Mouse (Mus musculus) ovary, postnatal 36 days (tissue): ENCODE measurements around the gene Bpnt1.

Experiments used
- DNase-seq: peaks from one replicate; pipeline ENCODE4 v3.0.0; 2022; ENCODE audit warnings: low spot score, mixed read lengths

Gene Bpnt1

DNA sequence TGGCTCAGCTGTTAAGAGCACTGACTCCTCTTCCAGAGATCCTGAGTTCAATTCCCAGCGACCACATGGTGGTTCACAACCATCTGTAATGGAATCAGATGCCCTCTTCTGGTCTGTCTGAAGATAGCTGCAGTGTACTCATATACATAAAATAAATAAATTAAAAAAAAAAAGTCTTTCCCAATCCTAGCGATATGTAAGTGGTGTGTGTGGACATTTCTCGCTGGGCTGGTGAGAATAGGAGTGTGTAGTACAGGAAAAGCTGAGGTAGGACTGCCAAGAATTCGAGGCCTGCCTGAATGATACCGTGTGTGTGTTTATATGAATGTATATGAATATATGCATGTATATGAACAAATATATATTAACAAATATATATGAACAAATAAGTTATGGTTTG, 585 bp upstream of the Bpnt1 start:
- DNase-seq: no peak

GRCm38 (mm10) chr1:185333651-185334050, 1.7 kb downstream of the Bpnt1 start:
- no peak for DNase-seq

DNA sequence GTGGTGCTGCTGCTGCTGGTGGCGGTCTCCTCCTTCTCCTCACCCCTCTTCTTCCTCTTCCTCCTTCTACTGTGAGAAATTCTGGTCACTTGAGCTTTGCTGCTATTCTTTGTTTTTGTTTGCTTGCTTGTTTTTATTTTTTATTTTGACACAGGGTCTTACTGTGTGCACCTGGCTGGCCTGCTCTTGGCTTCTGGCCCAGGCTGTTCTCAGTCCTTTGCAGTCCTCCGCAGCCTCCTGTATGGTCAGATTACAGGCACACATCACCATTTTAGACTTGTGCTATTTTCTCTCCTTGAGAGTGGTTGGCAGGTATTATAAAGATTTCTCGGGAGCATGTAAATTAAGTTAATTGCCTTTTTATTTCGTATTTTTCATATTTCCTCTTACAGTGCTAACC, 2.2 kb downstream of the Bpnt1 start:
- DNase-seq: no peak

DNA sequence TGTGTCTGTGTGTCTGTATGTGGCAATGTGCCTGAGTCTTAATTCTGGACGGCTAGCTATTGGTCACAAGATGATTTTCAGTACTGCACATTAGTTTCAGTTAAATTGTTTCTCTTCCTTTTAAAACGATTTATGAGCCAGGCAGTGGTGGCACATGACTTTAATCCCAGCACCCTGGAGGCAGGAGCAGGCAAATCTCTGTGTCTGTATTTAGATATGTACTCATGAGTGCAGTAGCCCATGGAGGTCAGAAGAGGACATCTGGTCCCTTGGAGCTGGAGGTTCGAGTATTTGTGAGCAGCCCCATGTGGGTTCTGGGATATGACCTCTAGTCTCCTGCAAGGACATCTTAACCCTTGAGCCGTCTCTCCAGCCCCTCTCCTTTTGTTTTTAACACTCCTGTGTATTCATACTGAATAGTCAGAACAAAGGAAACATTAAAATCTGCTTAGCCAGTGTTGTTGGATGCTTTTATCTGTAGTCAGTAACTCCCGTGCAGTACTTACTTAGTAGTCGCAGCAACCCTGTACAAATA, 3.3 kb downstream of the Bpnt1 start:
- DNase-seq: no peak

DNA sequence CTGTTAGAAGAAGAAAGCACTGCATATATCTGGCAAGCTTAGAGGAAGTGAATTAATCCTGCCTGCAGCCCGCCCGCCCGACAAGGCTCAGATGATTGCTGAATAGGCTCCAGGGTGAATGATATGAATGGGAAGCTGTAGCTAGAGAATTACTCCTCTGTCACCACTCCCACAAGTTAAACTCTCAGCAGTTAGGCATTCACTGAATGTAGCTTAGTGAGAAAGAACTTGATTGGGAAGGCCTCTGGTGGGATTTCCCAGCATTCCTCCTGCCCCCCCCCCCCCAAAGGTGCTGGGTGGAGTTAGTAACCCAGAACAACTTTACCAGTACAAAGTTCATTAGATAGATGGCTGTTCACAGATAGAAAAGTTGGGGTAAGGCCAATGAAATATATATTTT, 4.6 kb downstream of the Bpnt1 start:
- DNase-seq: no peak

DNA sequence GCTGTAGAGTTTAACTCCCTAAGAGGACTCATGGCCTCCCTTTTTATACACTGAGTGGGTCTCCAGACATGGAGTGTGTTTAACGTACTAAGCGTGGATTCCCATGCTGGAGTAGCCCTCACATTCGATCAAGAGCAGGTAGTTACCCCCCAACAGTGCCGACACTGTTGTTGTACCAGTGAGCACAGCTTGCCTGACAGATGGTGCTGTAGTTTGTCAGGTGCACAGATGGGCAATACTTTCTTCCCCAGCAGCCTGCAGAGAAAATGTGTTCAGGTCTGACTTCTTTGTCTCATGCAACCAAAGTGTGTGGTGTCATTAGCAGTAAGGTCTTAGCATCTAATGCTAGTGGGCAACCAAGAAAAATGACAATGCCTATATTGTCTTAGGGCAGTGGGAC, 10.5 kb downstream of the Bpnt1 start:
- DNase-seq: no peak

DNA sequence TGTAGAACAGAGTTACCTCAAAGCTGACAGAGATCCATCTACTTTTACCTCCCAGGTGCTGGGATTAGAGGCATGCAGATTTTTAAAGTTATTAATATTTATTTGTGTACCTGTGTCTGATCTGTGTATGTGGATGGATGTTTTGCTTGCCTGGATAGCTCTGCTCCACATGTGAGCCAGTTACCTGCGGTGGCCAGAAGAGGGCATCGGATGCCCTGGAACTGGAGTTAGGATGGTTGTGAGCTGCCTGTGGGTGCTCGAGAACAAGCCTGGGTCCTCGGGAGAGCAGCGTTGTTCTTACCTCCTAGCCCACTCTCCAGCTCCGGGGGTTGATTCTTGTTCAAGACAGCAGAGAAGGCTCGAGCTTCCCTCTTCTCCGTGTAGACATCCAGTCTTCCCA, 11.5 kb downstream of the Bpnt1 start:
- DNase-seq: no peak

DNA sequence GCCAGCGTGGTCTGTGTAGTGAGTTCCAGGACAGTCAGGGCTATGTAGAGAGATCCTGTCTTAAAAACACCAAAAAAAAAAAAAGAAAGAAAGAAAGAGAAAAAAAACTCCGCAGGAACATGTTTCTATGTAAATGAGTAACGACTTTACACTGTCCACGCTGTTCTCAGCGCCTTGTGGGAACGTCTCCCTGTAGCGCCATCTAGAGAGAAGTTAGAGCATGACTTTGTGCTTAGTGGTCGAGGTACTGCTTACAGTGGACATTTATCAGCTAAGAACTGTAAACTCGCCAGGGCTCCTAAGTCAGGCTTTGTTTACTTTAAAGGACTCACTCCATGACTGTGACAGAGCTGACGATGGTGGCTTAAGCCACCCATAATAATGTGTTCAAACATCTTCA, 14.2 kb downstream of the Bpnt1 start:
- no peak for DNase-seq

DNA sequence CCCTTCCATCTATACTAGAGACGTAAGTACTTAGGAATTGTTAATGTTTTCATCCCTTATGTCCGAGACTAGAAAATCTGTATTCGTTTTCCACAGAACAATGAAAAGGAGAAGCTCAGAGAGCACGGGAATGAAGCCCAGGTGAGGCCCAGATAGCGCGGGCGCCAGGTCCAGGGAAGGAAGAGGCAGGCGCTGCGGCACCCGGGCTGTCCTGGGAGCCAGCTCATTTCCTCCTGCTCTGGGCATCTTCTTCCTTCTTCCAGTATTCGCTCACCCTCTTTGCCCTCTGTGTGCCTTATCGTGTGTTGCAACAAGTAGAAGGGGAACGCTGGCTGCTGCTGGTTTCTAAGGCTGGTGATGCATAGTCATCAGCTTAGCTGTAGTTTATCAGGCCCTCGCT, 17.8 kb downstream of the Bpnt1 start:
- DNase-seq: no peak

DNA sequence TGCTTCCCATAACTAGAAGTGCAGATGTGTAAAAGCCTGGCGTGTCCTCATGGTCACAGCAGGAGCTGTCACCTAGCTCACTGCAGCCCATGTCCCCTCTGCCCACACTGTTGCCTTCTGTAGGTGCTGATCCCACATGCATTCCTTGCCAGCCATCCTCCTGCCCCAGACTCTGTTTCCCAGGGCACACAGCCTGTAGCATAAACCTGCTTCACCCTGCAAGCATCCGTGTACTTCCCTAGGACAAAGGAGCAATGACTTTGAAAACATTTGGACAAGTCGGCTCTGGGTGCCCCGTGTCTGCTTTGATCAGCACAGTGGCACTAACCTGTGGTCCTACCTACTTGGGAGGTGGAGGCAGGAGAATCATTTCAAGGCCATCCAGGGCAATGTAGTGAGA, 18.7 kb downstream of the Bpnt1 start:
- DNase-seq: no peak

DNA sequence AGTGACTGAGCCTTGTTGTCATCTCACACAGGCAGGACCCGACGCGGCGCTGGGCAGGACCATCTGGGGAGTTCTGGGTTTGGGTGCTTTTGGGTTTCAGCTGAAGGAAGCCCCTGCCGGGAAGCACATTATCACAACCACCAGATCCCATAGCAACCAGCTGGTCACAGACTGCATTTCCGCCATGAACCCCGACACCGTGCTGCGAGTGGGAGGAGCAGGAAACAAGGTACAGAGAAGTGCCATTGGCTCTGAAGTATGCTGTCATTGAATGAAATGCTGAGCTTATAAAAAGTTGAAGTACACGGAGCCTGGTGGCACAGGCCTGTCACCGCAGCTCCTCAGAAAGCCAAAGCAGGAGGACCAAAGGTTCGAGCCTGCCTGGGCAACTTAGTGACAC, 20.2 kb downstream of the Bpnt1 start:
- no peak for DNase-seq

DNA sequence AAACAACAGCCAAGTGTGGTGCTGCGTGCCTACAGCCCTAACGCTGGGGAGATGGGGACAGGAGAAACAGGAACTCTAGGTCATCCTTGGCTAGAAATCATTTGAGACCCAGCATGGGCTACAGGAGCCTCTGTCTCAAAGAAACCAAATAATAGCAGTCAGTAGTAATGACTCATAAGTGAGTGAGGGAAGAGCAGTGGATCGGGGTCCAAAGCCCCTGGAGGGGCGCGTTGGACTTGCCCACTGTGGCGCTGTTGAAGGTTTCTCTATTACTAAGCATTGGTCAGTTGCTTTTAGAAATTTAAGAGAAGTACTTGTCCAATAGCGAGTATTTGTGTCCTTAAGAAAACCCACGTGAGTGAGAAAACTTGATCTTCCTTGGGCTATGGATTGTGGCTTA, 21.4 kb downstream of the Bpnt1 start:
- no peak for DNase-seq

DNA sequence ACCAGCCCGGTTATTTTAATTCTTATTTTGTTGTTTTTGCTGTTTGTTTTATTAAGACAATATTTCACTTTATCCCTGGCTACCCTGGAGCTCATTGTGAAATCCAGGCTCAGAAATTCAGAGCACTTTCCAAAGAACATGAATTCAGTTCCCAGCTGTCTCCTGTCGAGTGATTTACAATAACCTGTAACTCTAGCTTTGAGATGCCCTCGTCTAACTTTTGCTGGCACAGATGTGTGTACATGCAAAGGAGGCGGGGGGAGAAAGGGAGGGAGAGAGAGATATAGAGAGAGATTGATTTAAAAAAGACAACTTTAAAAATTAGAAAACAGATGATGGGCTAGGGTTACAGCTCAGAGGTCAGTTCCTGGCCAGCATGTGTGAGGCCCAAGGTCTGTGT, 22.8 kb downstream of the Bpnt1 start:
- no peak for DNase-seq

DNA sequence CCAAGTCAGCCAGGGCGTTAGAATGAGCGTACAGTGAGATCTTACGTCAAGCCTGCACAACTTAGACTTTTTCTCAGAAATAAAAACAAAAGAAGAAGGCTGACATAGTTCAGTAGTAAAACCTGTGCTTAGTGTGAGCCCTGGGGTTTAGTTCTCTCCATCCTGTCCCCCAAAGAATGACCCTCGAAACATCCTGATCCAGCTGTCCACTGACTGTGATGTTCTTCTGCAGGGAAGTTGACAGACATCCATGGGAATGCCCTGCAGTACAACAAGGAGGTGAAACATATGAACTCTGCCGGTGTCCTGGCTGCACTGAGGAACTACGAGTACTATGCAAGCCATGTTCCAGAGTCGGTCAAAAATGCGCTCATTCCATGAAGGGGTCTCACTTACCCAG, 24.3 kb downstream of the Bpnt1 start:
- no peak for DNase-seq

GRCm38 (mm10) chr1:185358211-185358610, 26.3 kb downstream of the Bpnt1 start:
- no peak for DNase-seq

GRCm38 (mm10) chr1:185362677-185363520, 30.9 kb downstream of the Bpnt1 start, which contains the start of gene Eprs:
Eprs (plus strand) TSS chr1:185363044.
- DNase-seq: peak; percentile 99

- peak; percentile 13 for DNase-seq
These were observed 31.7 kb downstream of the Bpnt1 start for GRCm38 (mm10) chr1:185363526-185364182.

DNA sequence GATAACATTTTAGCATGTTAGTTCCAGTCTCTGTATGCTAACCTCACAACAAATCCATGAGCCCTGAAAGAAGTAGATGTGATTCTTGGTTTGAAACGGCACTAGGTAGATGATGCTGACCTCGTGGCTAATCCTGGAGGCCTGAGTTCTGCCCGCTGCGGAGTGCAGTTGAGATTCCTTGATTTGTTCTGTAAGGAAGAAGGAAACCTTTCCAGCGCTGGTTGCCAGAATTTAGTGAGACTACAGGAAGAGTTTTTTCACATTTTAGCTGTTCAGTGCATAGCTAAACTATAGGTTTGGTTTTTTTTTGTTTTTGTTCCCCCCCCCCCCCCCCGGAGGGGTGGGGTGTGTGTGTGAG, 32.2 kb downstream of the Bpnt1 start:
- DNase-seq: no peak

GRCm38 (mm10) chr1:185367383-185367782, 35.4 kb downstream of the Bpnt1 start:
- DNase-seq: no peak

DNA sequence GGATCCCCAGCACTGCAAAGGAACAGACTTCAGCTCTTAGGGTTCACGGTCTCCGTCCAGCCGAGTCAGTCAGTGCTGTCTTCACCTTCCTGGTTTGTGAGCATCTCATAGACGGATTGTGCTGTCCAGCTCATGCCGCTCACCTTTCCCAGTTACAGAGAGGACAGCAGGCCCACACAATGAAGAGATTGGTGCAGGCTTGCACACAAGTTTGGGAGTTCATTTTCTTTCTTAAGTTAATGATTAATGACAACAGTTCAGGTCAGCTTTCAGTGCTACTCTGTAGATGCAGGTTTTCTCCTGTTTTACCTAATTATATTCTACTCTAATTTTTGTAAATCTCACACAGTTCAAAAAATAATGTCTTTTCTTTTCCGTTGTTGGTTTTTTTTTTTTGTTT, 38.0 kb downstream of the Bpnt1 start:
- DNase-seq: no peak

GRCm38 (mm10) chr1:185376390-185376789, 44.4 kb downstream of the Bpnt1 start:
- DNase-seq: no peak

DNA sequence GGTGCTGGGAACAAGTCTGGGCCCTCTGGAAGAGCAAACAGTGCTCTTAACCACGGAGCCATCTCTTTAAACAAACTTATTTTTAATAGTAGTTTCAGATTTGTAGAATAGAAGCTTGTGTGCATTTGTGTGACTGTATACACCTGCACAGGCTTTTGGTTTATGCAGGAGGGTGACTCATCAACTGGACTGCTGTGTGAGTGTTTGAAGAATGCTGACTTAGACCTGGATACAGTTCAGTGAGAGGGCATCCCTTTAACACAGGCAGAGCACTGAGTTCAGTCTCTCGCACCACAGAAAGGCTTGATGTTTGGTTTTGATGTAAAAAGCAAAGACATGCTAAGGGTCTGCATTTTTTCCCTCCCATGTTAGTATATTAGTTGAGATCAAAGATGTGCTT, 45.5 kb downstream of the Bpnt1 start:
- DNase-seq: no peak

DNA sequence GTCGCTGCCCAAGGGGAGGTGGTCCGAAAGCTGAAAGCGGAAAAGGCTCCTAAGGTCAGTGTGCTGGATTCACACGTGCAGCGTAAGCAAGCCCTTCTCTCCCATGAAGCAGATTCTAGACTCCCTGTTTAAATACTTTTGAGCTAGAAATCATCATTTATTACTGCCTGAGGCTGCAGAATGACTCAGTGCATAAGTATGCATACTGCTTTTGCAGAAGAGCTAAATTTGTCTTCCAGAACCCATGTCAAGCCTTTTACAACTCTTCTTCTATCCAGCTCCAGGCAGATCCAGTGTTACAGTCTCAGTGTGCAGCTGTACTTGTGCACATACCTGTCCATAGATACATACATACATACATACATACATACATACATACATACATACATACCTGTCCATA, 69.7 kb downstream of the Bpnt1 start:
- no peak for DNase-seq

DNA sequence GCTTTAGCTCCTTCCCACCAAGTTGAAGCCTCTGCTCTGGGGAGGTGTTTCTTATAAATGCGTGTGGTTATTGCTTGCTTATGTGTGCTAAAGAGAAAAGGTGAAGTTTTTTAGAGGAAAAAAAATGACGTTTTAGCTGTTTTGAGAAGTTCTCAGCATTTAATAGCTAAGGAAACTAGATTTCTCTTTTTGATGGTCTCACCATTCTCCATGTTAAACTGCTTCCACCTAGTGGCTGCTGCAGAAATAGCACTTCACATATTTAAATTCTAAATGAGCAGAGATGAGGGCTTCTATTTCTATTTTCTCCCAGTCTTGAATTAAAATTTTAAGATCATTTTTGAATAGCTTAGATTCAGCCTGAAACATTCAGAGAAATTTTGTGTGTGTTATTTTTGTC, 72.1 kb downstream of the Bpnt1 start:
- no peak for DNase-seq
